ENCODE assay signal across 19 mouse cellular contexts in the genomic region with DNA sequence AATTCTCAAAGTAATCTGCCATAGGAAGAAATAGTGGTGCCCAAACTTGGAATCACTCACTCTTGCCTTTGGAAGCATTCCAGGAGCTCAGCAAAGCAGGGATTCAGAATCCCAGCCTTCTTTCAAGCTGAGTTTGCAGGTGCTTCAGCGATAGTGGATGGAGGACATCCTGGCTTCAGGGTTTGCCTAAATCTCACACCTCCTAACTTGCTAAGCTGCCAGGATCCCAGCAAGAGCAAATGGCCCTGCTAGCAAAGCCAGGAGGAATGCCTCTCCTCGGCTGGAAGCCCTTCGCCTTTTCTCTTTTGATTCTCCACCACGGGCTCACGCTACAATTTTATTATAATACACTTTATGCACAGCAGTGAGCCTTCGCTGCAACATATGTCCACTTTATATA.
A peak's percentile ranks its signal among the peaks of the same experiment; 100 is the strongest.
DNase-seq lines count a peak whose midpoint lies in the region; ATAC-seq and TF ChIP-seq lines count a peak whose summit lies in the region.
"Had no signal": no experiment of that assay in that cellular context is flagged by ENCODE, and none has a peak within 500 bp of the region (broad histone marks: within the 10 kb centered on the region; RNA-seq: fewer than 3 reads in every experiment).

No protein-coding gene starts in this region.

- DNase-seq in hindbrain, postnatal 0 days (ENCODE audit: low spot score), result peak; percentile 10
- peak; percentile 45 for DNase-seq in cerebellum, adult 11 months
- DNase-seq in cerebellum, adult 8-10 months, result peak; percentile 45
- DNase-seq in cerebellum, postnatal 14 days, result peak; percentile 63 to 82
- no peak for DNase-seq in right cerebral cortex, adult 18-20 months
- DNase-seq in hindbrain, embryonic 14.5 days (ENCODE audit: low spot score), result no peak
- DNase-seq in testis, postnatal 14 days (ENCODE audit: low spot score), result no peak
- DNase-seq: adrenal gland, postnatal 10 days; forebrain, postnatal 0 days; gastrocnemius, postnatal 14 days; heart, adult 11 months; heart, postnatal 10 days; heart, postnatal 4 days; kidney, adult 2 months had no signal

- H3K4me1 ChIP-seq in hindbrain, postnatal 0 days (ENCODE audit: insufficient read depth, low read length), result peaks cover 3% of the 10 kb centered on the region; the same call in 1 of the 2 replicates
- H3K4me1 ChIP-seq in hindbrain, embryonic 16.5 days (ENCODE audit: control insufficient read depth, insufficient read depth, low read depth, low read length), result peaks cover 11% of the 10 kb centered on the region
- no peaks in the 10 kb centered on the region; the same call in 1 of the 2 replicates for H3K4me1 ChIP-seq in hindbrain, embryonic 14.5 days (replicated peaks; ENCODE audit: control insufficient read depth, insufficient read depth, low read length)
- H3K4me1 ChIP-seq: embryonic facial prominence, embryonic 13.5 days had no signal

- H3K27me3 ChIP-seq in hindbrain, postnatal 0 days (ENCODE audit: insufficient read depth, low read length), result no peaks in the 10 kb centered on the region
- no peaks in the 10 kb centered on the region for H3K27me3 ChIP-seq in hindbrain, embryonic 16.5 days (replicated peaks; ENCODE audit: control insufficient read depth, insufficient read depth, low read length)
- H3K27me3 ChIP-seq in hindbrain, embryonic 14.5 days (ENCODE audit: control insufficient read depth, insufficient read depth, low read length), result no peaks in the 10 kb centered on the region
- H3K27me3 ChIP-seq: embryonic facial prominence, embryonic 13.5 days; forebrain, embryonic 12.5 days; hindbrain, embryonic 12.5 days had no signal

- WGBS in hindbrain, postnatal 0 days, result 29% methylated on average over 6 of the region's 6 CpGs
- 46% methylated on average over 6 of the region's 6 CpGs for WGBS in hindbrain, embryonic 16.5 days
- 54% methylated on average over 6 of the region's 6 CpGs for WGBS in hindbrain, embryonic 14.5 days

- no peak overlapping the region for H3K9ac ChIP-seq in hindbrain, postnatal 0 days (replicated peaks; ENCODE audit: low read length)
- H3K9ac ChIP-seq in hindbrain, embryonic 16.5 days (ENCODE audit: low read depth, low read length), result no peak overlapping the region
- no peak overlapping the region for H3K9ac ChIP-seq in hindbrain, embryonic 14.5 days
- H3K9ac ChIP-seq: embryonic facial prominence, embryonic 13.5 days; forebrain, embryonic 12.5 days; forebrain, postnatal 0 days; hindbrain, embryonic 12.5 days had no signal

- no peaks in the 10 kb centered on the region for H3K9me3 ChIP-seq in hindbrain, postnatal 0 days (ENCODE audit: low read length)
- no peaks in the 10 kb centered on the region for H3K9me3 ChIP-seq in hindbrain, embryonic 16.5 days (ENCODE audit: control insufficient read depth, low read length)
- no peaks in the 10 kb centered on the region for H3K9me3 ChIP-seq in hindbrain, embryonic 14.5 days (ENCODE audit: control insufficient read depth, low read length)
- H3K9me3 ChIP-seq: embryonic facial prominence, embryonic 13.5 days; forebrain, embryonic 12.5 days; hindbrain, embryonic 12.5 days had no signal

- H3K27ac ChIP-seq in hindbrain, postnatal 0 days, result no peak overlapping the region
- H3K27ac ChIP-seq in hindbrain, embryonic 16.5 days (ENCODE audit: low read depth, low read length), result no peak overlapping the region
- no peak overlapping the region for H3K27ac ChIP-seq in hindbrain, embryonic 14.5 days
- H3K27ac ChIP-seq: embryonic facial prominence, embryonic 13.5 days; forebrain, embryonic 12.5 days; hindbrain, embryonic 12.5 days had no signal

- no peak overlapping the region for H3K4me3 ChIP-seq in hindbrain, postnatal 0 days (ENCODE audit: low read length)
- no peak overlapping the region for H3K4me3 ChIP-seq in hindbrain, embryonic 16.5 days (ENCODE audit: low read length)
- no peak overlapping the region for H3K4me3 ChIP-seq in hindbrain, embryonic 14.5 days (replicated peaks; ENCODE audit: low read length)
- H3K4me3 ChIP-seq: embryonic facial prominence, embryonic 13.5 days; forebrain, embryonic 12.5 days; hindbrain, embryonic 12.5 days had no signal

- TF ChIP-seq CTCF in hindbrain, postnatal 0 days (IDR thresholded peaks at IDR 0.05; ENCODE audit: low read depth), result no peak

- ATAC-seq in hindbrain, postnatal 0 days, result no peak
- no peak for ATAC-seq in hindbrain, embryonic 16.5 days
- ATAC-seq in hindbrain, embryonic 14.5 days (ENCODE audit: low FRiP score), result no peak
- ATAC-seq: forebrain, postnatal 0 days; intestine, embryonic 16.5 days had no signal

- H3K36me3 ChIP-seq in hindbrain, postnatal 0 days (ENCODE audit: insufficient read depth, low read length), result no peaks in the 10 kb centered on the region
- no peaks in the 10 kb centered on the region for H3K36me3 ChIP-seq in hindbrain, embryonic 16.5 days (ENCODE audit: control insufficient read depth, insufficient read depth, low read length)
- H3K36me3 ChIP-seq in hindbrain, embryonic 14.5 days (replicated peaks; ENCODE audit: control insufficient read depth, insufficient read depth), result no peaks in the 10 kb centered on the region
- H3K36me3 ChIP-seq: embryonic facial prominence, embryonic 13.5 days; forebrain, embryonic 12.5 days; hindbrain, embryonic 12.5 days had no signal

- no peak overlapping the region for H3K4me2 ChIP-seq in hindbrain, postnatal 0 days (ENCODE audit: low read depth, low read length)
- no peak overlapping the region for H3K4me2 ChIP-seq in hindbrain, embryonic 16.5 days (ENCODE audit: low read length)
- no peak overlapping the region for H3K4me2 ChIP-seq in hindbrain, embryonic 14.5 days (replicated peaks)
- H3K4me2 ChIP-seq: embryonic facial prominence, embryonic 13.5 days; forebrain, embryonic 12.5 days; hindbrain, embryonic 12.5 days had no signal

Comparison
In these comparisons a context has a peak if more than half of its experiments do, and no peak if none do; other contexts are left out.
1. DNase-seq: peak in hindbrain, postnatal 0 days (single experiment), cerebellum, adult 11 months (single experiment), cerebellum, adult 8-10 months (single experiment) and cerebellum, postnatal 14 days (2 of 2); none in right cerebral cortex, adult 18-20 months (single experiment), hindbrain, embryonic 14.5 days (single experiment) and testis, postnatal 14 days (single experiment).